Mouse (Mus musculus): ENCODE measurements around the gene Ttc7b. TPM values are rescaled to one million over a fixed set of nuclear protein-coding genes. Genes with fewer than 3 reads are reported as not detected.

Ttc7b gene
- polyA plus RNA-seq, 1 experiment from 2014 or later = 2.4 TPM

DNA sequence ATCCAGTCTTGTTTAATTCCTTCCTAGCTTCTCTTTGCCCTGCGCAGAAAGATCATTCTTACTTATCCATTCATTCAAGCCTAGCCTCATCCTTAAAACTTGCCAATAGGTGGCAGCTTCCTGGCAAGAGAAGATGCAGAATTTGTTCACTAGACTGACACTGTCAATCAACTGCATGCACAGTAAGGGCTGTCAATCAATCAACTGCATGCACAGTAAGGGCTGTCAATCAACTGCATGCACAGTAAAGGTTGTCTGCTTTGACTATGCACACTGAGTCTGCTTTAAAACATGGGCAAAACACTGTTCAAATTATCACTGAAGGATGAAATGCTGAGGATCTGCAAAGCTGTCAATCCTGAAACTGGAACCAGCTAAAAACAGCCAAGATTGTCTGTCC is 37.6 kb downstream of the Ttc7b start:
- H3K27ac ChIP-seq (replicated peaks) = no peak overlapping the region
- ATAC-seq (ENCODE audit: low FRiP score, low TSS enrichment) (no peak), DNase-seq (ENCODE audit: low spot score) (no peak)
- H3K9me3 ChIP-seq (ENCODE audit: control insufficient read depth, low read length) = no peaks in the 10 kb centered on the region
- no peak overlapping the region for H3K4me3 ChIP-seq (ENCODE audit: low read depth, low read length)
- H3K27me3 ChIP-seq (ENCODE audit: control insufficient read depth, insufficient read depth, low read length) = no peaks in the 10 kb centered on the region
- 92% methylated on average over 1 of the region's 1 CpGs for WGBS
- no peaks in the 10 kb centered on the region for H3K36me3 ChIP-seq (ENCODE audit: control insufficient read depth, insufficient read depth, low read length)
- no peaks in the 10 kb centered on the region for H3K4me1 ChIP-seq (replicated peaks; ENCODE audit: control insufficient read depth, insufficient read depth)
- H3K9ac ChIP-seq (ENCODE audit: low read length) = no peak overlapping the region
- no peak overlapping the region for H3K4me2 ChIP-seq (replicated peaks; ENCODE audit: low read depth)
- TF ChIP-seq EP300 (optimal IDR thresholded peaks at IDR 0.05) (no peak), CTCF (IDR thresholded peaks at IDR 0.05; ENCODE audit: low read depth) (no peak)

DNA sequence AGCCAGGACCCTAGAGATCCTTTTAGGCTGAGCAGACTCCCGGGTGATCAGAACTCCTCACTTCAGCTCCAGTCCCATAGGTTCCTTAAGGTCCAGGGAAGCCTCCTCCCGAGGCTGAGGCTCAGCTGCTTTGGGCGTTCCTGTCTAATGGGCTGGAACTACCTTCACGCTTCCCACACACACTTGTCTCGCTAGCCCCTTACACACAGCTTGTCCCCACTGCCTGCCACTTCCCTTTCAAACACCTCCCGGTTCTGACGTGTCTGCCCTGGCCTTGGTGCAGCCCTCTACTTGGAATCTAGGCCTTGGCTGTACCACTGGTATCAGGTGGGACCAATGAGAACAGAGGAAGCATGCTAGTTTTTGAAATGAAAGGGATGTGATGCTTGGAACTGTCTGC is 38.4 kb downstream of the Ttc7b start:
- no peak for TF ChIP-seq CTCF (IDR thresholded peaks at IDR 0.05; ENCODE audit: low read depth)
- no peak for TF ChIP-seq EP300 (optimal IDR thresholded peaks at IDR 0.05)
- no peak overlapping the region for H3K4me3 ChIP-seq (ENCODE audit: low read depth, low read length)
- H3K36me3 ChIP-seq (ENCODE audit: control insufficient read depth, insufficient read depth, low read length) = no peaks in the 10 kb centered on the region
- no peak overlapping the region for H3K4me2 ChIP-seq (replicated peaks; ENCODE audit: low read depth)
- H3K9ac ChIP-seq (ENCODE audit: low read length) = no peak overlapping the region
- no peak for ATAC-seq (ENCODE audit: low FRiP score, low TSS enrichment)
- H3K27ac ChIP-seq (replicated peaks) = no peak overlapping the region
- no peaks in the 10 kb centered on the region for H3K27me3 ChIP-seq (ENCODE audit: control insufficient read depth, insufficient read depth, low read length)
- WGBS = 84% methylated on average over 7 of the region's 7 CpGs
- no peak for DNase-seq (ENCODE audit: low spot score)
- H3K9me3 ChIP-seq (ENCODE audit: control insufficient read depth, low read length) = no peaks in the 10 kb centered on the region
- H3K4me1 ChIP-seq (replicated peaks; ENCODE audit: control insufficient read depth, insufficient read depth) = no peaks in the 10 kb centered on the region

DNA sequence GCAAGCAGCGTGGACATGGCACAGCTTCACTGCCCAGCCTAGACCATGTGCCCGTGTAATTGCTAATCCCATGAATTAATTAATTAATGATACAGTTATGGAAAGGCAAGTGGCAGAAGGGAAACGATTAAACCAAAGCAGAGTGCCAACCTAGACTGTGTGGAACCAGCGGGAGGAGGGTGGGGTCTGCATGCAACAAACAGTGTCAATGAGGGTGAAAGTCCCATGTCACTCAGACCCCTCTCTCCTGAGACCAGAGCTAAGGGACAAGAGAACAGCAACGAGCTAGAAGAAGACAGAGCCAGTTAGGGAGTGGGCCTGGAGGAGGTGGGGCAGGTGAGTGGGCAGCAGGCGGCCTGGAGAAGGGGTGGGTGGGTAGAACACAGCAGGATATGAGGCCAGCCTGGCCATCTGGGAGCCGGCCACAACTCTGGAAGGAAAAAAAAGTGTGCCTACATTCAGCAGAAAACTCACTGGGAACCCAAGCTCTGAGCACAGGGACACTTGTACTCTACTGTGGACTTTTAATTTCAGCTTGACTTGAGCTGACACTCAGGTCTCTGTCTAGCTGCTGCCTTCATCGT is 39.1 kb downstream of the Ttc7b start:
- no peak overlapping the region; the same call in 1 of the 2 replicates for H3K27ac ChIP-seq (replicated peaks)
- DNase-seq (ENCODE audit: low spot score) (no peak), ATAC-seq (ENCODE audit: low FRiP score, low TSS enrichment) (no peak)
- TF ChIP-seq CTCF (IDR thresholded peaks at IDR 0.05; ENCODE audit: low read depth) (no peak), EP300 (optimal IDR thresholded peaks at IDR 0.05) (no peak)
- H3K4me2 ChIP-seq (replicated peaks; ENCODE audit: low read depth) = no peak overlapping the region
- WGBS = 69% methylated on average over 8 of the region's 8 CpGs
- no peaks in the 10 kb centered on the region for H3K36me3 ChIP-seq (ENCODE audit: control insufficient read depth, insufficient read depth, low read length)
- no peaks in the 10 kb centered on the region for H3K27me3 ChIP-seq (ENCODE audit: control insufficient read depth, insufficient read depth, low read length)
- H3K4me3 ChIP-seq (ENCODE audit: low read depth, low read length) = no peak overlapping the region
- no peak overlapping the region for H3K9ac ChIP-seq (ENCODE audit: low read length)
- no peaks in the 10 kb centered on the region for H3K9me3 ChIP-seq (ENCODE audit: control insufficient read depth, low read length)
- H3K4me1 ChIP-seq (replicated peaks; ENCODE audit: control insufficient read depth, insufficient read depth) = no peaks in the 10 kb centered on the region

DNA sequence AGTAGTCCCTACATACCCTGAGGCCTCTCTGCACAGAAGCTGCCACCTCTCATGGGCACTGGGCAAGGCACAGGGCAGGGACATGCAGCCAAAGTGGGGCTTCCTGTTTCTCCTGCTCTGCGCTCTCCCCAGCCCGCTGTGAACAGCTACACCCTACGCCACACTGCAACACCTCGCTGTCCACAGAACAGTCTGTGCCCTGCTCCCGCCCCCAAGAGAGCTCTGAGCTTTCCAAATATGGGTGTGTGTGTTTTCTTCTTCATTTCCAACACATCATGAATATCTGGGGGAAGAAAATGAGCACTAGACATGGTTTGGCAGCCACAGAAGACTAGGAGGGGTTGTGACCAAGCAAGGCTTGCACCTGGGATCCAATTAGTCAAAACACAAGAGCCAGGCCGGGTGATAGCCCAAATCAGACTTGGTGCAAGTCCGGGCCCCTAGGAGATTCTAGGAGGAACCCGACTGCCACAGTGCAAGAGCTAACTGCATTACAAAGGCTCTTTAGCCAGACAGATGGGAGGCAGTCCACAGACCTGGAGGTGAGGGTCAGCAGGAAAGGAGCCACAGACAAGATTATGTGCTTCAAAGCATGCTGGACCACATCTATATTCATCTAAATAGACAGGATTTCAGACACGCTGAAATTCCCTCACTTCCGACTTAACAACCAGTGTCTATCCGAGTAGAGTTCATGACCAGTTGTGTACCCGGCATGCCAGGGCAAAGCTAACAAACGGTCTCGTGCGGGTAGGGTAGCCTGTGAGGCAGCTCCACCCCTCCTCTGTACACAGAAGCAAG is 39.8 kb downstream of the Ttc7b start:
- H3K27me3 ChIP-seq (ENCODE audit: control insufficient read depth, insufficient read depth, low read length) = no peaks in the 10 kb centered on the region
- peak; percentile 66 for ATAC-seq (ENCODE audit: low FRiP score, low TSS enrichment)
- no peaks in the 10 kb centered on the region for H3K36me3 ChIP-seq (ENCODE audit: control insufficient read depth, insufficient read depth, low read length)
- H3K4me2 ChIP-seq (replicated peaks; ENCODE audit: low read depth) = no peak overlapping the region
- no peak for TF ChIP-seq CTCF (IDR thresholded peaks at IDR 0.05; ENCODE audit: low read depth)
- TF ChIP-seq EP300 (optimal IDR thresholded peaks at IDR 0.05) = no peak
- DNase-seq (ENCODE audit: low spot score) = peak; percentile 35
- H3K27ac ChIP-seq (replicated peaks) = peak overlapping the region; percentile 77
- WGBS = 59% methylated on average over 15 of the region's 15 CpGs
- no peak overlapping the region for H3K9ac ChIP-seq (ENCODE audit: low read length)
- no peaks in the 10 kb centered on the region for H3K4me1 ChIP-seq (replicated peaks; ENCODE audit: control insufficient read depth, insufficient read depth)
- no peak overlapping the region for H3K4me3 ChIP-seq (ENCODE audit: low read depth, low read length)
- no peaks in the 10 kb centered on the region for H3K9me3 ChIP-seq (ENCODE audit: control insufficient read depth, low read length)

DNA sequence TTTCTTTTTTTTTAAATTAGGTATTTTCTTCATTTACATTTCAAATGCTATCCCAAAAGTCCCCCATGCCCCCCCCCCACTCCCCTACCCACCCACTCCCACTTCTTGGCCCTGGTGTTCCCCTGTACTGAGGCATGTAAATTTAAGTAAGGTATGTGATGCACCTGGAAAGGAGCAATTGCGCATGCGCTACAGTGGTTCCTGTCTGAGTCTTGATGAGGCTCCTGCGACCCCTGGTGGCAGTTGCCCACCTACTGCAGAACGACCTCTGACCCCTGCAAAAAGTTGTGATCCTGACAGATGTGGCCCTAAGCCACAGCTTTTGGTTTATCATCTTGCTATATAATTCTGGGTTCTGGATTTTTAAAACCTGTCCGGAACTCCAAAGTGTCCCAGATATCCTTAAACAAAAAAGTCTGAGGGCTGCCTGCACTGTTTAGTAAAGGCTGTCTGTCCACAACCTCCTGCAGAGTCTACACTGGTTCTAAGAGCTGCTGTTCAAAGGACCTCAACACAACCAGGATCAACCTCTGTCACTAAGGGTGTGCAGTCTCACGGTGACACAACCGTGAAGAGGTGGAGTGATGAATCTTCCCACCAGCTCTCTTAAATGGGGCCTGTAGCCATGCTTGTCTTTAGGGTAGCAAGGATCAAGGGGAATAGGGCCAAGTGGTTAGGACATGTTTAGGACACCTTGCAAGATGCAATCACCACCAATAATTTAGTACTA is 40.6 kb downstream of the Ttc7b start:
- Histone ChIP-seq H3K4me2 (replicated peaks; ENCODE audit: low read depth) (no peak overlapping the region), H3K4me3 (ENCODE audit: low read depth, low read length) (no peak overlapping the region), H3K9ac (ENCODE audit: low read length) (no peak overlapping the region), H3K36me3 (ENCODE audit: control insufficient read depth, insufficient read depth, low read length) (no peaks in the 10 kb centered on the region), H3K4me1 (replicated peaks; ENCODE audit: control insufficient read depth, insufficient read depth) (no peaks in the 10 kb centered on the region), H3K9me3 (ENCODE audit: control insufficient read depth, low read length) (no peaks in the 10 kb centered on the region), H3K27me3 (ENCODE audit: control insufficient read depth, insufficient read depth, low read length) (no peaks in the 10 kb centered on the region), H3K27ac (replicated peaks) (peak overlapping the region; percentile 77)
- TF ChIP-seq CTCF (IDR thresholded peaks at IDR 0.05; ENCODE audit: low read depth) (peak; percentile 84), EP300 (optimal IDR thresholded peaks at IDR 0.05) (no peak)
- WGBS = 29% methylated on average over 7 of the region's 7 CpGs
- DNase-seq (ENCODE audit: low spot score) (peak; percentile 86), ATAC-seq (ENCODE audit: low FRiP score, low TSS enrichment) (peak; percentile 60; the same call in 1 of the 2 replicates)
